Mouse (Mus musculus): ENCODE measurements around the gene Vac14.
A peak's percentile ranks its signal among the peaks of the same experiment; 100 is the strongest.

Gene Vac14

DNA sequence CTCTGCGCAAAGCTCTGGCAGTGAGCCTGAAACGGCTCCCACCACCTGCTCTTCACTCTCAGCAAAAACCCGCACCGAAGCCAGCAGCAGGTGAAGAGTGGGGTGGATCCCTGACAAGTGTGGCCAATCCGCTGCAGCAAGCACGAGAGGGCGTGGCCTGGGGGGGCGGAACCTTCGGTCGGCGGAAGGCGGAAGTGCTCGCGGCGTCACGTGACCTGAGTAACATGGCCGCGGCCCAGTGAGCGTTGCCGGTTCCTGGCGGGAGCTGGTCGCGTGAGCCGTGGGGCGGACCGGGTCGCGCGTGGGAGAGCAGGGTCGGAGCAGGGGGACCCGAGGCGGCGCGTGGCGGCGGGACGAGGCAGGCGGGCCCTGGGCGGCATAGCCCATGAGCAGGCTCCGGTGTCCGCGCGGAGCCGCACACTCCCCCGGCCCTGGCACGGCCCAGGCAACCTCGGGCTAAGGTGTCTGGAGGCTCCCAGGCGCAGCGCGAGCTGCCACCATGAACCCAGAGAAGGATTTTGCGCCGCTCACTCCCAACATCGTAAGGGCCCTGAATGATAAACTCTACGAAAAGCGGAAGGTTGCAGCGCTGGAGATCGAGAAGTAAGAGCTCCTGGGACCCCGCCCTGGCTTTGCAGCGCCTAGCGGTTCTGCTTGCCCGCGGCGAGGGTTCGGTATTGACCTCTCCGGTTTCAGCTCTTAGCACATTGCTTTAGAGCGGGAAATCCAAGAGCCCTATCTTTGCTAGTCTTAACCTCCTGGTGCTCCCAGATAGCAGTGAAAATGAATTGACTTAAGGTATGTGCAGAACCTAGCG, at the start of gene Vac14:
Vac14 (plus strand) TSS at position 195 of the 817 bp plus-strand sequence.
- peak; percentile 98 for DNase-seq

DNA sequence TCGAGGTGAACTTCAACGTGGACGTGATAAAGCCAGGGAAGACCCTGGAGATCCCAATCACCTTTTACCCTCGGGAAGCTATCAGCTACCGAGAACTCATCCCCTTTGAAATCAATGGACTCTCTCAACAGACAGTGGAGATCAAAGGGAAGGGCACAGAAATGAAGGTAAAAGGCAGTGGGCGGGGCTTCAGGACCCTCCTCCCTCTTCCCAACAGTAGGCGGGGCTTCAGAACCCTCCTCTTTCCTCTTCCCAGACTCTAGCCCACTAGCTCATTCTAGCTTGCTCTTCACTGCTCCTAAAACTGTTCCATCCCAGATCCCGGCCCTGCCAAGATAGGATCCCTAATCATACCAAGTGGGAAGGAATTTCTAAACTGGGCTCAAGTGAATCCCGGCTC, 25.7 kb upstream of the Vac14 start:
- DNase-seq = no peak

GRCm38 (mm10) chr8:110594164-110594563, 24.2 kb upstream of the Vac14 start:
- no peak for DNase-seq

GRCm38 (mm10) chr8:110604556-110604955, 13.8 kb upstream of the Vac14 start:
- DNase-seq = no peak

DNA sequence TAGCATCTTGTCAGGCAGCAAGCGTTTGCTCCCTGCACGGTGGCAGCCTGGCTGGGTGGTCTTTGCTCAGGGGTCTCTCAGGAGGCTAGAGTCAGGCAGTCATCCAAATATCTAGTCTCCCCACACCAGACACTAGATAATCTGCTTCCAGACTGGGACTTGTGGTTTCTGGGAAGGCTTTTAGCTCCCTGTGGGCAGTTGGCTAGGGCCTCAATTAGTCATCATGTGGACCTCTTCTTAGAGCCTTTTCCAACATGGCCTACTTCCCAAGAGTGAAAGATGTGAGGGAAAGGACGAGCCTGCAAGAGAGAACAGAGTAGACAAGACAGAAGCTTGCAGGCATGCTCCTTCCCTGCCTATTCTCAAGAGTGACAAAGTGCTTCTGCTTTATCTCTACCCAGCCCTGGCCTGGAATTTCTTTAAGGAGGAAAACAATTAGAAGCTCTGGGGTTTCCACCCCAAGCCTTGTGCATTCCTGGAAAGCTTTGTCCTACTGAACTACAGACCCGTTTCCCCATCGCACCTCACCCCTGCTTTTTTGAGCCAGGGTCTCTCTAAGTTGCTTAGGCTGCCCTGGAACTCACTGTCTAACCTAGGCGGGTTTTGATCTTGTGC, 12.9 kb upstream of the Vac14 start:
- DNase-seq = no peak

DNA sequence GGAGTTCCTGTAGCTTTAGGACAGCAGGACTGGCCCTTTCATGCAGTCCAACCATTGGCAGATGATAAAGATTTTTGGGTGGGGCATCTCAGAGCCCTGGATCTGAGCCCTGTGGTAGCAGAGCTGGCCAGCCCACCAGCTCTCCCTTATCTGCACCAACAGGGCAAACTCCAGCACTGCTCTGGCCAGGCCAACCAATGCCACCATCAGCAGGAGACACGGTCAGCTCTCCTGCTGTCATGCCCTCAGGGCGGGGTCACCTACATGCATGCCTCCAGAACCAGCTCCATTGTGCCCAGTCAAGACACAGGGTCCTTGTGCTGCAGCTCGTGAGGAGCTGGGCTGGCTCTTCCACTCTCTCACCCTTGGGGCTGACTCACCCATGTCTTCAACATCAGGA, 2.7 kb upstream of the Vac14 start:
- DNase-seq = no peak

DNA sequence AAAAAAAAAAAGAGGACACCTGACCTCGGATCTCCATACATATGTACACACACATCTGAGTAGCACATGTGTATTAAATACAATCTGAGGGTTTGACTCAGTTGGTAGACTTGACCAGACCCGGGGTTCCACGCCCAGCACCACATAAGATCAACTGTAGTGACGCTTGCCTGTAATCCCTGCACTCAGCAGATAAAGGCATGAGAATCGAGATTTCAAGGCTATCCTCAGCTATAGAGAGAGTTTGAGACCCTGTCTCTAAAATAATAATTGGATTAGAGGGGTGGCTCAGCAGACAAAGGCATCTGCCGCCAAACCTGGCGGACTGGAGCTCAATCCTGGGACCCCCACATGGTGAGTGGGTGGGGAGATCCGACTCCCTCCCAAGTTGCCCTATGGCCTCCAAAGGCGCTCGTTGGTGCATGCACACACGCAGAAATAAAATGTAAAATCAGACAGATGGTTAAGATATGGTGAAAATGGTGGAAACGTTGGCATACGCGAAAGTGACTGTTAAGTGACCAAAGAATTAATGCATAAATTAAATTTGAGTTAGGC, 505 bp upstream of the Vac14 start:
- no peak for DNase-seq

DNA sequence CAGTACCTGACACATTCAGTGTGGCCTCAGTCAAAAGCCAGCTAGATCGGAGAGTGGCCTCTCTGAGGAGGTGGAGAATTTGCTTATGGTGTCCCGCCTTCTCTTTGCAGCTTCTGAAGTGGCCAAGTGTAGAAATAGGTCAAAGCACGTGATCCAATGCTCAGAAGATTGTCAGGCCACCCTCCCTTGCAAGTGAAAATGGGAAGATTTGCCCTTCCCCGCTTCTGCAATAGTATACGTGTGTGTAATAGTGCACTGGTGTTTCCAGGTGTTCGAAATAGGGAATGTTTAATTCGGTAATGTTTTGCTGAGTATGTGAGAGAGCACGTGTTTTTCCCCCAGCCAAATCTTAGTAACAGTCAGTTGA, 806 bp downstream of the Vac14 start:
- DNase-seq = no peak

DNA sequence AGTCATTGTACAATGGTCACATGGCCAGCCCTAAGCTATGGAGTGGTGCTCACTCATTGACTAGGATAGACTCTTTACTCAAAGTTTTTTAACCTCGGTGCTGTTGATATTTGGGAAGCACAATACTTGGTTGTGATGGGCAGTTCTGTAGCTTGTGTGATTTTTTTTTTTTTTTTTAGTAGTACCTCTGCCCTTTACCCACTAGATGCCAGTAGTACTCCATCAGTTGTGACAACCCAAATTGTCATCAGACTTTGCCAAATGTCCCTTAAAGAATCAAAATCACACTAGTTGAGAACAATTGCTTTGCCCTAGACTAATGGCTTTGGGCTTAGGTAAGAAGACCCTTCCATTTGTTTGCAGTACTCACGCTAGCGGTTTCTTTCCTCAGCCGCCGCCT, 1.5 kb downstream of the Vac14 start:
- no peak for DNase-seq

- DNase-seq = no peak
Observed at GRCm38 (mm10) chr8:110626431-110626830, 8.0 kb downstream of the Vac14 start.

GRCm38 (mm10) chr8:110629245-110630063, 11.1 kb downstream of the Vac14 start:
- no peak for DNase-seq

GRCm38 (mm10) chr8:110630079-110630478, 11.7 kb downstream of the Vac14 start:
- no peak for DNase-seq

DNA sequence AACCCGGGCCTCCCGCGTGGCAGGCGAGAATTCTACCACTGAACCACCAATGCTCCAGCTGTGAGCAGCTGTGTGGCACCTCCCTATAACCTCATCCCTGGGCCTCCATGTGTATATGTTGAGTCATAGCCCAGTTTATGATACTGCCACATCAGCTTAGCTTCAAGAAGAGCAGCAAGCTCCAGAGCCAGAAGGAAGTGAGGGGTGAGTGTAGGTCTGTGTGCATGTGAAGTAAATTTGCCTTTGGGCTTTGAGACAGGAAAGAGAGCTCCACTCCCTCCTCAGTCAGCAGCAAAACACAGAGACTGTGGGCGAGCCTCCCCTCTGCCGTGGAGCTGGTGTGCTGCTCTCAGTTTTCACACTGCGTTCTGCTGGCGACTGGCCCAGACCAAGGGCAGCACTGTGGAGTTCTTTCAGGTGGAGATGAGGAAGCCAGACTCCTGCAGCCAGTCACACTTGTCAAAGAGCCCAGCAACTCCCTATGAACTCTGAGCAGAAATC, 12.2 kb downstream of the Vac14 start:
- DNase-seq = peak; percentile 78

DNA sequence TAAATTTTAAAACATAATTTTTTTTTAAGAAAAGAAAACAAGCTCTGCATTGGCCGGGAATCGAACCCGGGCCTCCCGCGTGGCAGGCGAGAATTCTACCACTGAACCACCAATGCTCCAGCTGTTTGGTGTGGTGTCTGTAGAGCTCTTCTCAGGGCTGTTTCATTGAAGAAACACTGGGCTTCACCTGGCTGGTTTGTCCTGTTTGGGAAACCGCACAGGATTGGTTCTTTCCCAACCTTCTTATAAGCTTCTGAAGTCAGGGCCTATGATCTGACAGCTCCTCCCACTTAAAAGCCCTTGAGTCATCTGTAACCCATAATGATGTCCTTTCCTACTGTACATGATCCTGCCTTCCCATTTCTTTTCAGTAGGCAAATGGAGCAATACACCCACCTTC, 12.8 kb downstream of the Vac14 start:
- no peak for DNase-seq

GRCm38 (mm10) chr8:110633814-110634213, 15.4 kb downstream of the Vac14 start:
- DNase-seq = no peak

- DNase-seq = no peak
Observed at GRCm38 (mm10) chr8:110636182-110636581, 17.8 kb downstream of the Vac14 start.

DNA sequence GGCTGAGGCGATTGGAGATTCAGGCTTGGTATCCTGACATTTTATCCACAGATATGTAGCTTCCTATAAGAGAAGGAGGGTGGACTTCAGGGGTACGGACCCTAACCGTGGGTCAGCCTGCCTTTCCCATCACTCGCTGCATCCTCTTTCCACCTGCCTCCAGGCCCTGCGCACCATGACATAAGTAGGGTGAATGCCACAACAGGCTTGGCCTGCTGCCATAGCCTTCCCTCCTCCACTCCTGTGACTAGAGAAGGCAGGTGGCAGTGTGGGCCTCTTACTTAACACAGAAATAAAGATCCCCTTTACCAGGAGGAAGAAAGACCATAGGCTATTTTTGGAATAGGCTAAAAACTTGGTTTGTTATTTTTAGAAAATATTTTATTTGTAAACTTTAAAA, 23.9 kb downstream of the Vac14 start:
- peak; percentile 75 for DNase-seq

GRCm38 (mm10) chr8:110643177-110643576, 24.8 kb downstream of the Vac14 start:
- DNase-seq = no peak

- no peak for DNase-seq
Observed at GRCm38 (mm10) chr8:110644422-110644821, 26.0 kb downstream of the Vac14 start.

DNA sequence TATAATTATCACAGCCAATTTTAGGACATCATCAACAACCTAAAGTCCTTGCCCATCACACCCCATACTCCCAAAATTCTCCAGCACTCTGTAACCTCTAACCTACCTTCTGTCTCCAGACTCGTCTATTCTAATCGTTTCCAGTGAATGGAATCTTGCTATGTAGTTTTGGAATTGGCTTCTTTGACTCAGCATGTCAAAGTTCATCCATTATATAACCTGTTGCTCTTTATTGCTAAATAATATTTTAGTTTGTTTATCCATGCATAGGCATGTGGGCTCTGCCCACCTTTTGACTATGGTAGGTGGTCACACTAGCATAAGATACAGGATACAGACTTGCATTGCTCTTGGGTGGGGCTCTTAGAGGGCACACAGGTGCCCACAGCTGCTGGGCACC, 26.5 kb downstream of the Vac14 start:
- DNase-seq = no peak

GRCm38 (mm10) chr8:110645340-110645739, 27.0 kb downstream of the Vac14 start:
- no peak for DNase-seq

GRCm38 (mm10) chr8:110646064-110646463, 27.7 kb downstream of the Vac14 start:
- DNase-seq = peak; percentile 86

DNA sequence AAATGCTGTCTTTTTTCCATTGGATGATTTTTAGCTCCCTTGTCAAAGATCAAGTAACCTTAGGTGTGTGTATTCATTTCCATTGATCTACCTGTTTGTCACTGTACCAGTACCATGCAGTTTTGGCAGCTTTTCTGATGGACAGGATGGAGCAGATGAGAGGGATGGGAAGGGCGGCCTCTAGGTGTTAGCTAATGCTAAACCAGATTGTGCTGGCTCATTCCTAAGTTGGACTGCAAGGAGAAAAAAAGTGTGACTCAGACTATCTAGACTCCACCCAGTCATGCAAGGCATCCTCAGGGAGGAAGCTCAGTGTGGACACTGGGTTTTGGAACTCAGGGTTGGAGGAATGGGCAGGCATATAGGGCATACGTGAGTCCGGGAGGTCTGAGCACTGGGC, 30.2 kb downstream of the Vac14 start:
- DNase-seq = no peak

Data from cerebellum, adult 11-12 months (tissue).